Mouse (Mus musculus) A20 (cell line): Measurements from ENCODE around the gene Dclk1.

Experiments used
- DNase-seq: peaks from one replicate; pipeline ENCODE4 v3.0.0-alpha.2; 2011; ENCODE audit warnings: low read depth, low spot score

The Dclk1 gene

GRCm38 (mm10) chr3:55587972-55588946 is 346.1 kb downstream of the Dclk1 start:
- DNase-seq: no peak
